Mouse (Mus musculus): ENCODE data around the gene Ly6g6d.
"Not testable (repeated sequence)": the region's sequence is repeated elsewhere in the genome, so short reads cannot be mapped to it uniquely, and the experiment has no call there.

Gene Ly6g6d

GRCm38 (mm10) chr17:35048149-35048931 lies 29.5 kb downstream of the Ly6g6d start:
- DNase-seq (ENCODE audit: low spot score): no peak

- no peak for DNase-seq (ENCODE audit: low spot score)
Observed at GRCm38 (mm10) chr17:35047688-35048087, 30.2 kb downstream of the Ly6g6d start.

DNA sequence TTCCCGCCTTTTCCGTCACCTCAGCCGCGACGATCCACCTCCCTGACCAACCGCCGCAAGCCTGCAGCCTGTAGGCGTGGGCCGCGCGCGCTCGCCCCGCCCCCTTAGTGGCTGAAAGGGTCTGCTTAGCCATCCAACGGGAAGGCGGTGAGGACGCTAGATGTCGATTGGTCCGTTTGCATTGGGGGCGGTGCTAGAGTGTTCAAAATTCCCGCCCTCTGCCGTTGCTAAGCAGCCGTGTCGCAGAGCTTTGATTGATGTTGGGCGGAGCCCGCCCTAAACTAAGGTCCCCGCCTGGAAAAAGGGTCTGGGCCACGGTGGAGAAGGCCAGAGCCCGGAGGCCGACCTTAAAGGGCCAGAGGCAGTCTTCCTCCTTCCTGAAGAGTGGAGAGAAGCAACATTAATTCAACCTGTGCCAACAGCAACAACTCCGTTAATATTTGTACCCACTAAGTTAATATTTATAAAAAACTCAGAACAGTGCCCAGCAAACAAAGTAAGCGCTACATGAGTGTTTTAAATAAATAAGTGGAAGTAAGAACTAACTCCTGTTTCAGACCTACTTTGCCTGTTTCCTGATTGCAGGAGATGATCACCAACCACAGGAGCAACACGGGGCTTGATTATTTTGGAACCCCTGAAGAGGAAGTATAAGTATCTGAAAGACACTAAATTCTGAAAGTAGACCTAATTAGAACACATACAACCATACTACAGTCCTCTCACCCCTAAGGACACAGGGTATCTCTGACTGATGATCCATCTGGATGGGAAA lies 31.0 kb downstream of the Ly6g6d start, which contains the start of gene Msh5:
TSS of gene Msh5 (minus strand) at position 65 of the 775 bp plus-strand sequence.
- peak; percentile 94 for DNase-seq (ENCODE audit: low spot score)

GRCm38 (mm10) chr17:35045807-35046680 lies 31.8 kb downstream of the Ly6g6d start:
- DNase-seq (ENCODE audit: low spot score): no peak

GRCm38 (mm10) chr17:35044904-35045806 lies 32.7 kb downstream of the Ly6g6d start:
- no peak for DNase-seq (ENCODE audit: low spot score)

DNA sequence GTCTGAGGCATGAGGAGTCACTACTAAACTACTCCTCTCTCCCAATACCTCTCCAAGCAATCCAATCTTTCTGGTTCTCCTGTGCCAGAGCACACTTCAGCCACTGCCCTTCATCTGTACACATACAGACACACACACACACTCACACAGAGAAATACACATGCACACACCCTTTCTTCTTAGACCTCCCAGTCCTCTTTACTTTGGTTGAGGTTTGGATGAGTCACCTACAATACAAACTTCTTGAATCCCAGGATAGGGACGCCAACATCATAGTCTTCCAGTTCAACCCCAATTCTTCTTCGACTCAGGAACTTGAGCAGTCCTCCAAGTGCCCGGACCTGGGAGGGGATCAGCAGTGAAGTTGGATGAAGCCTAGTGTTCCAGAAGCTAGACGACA lies 34.1 kb downstream of the Ly6g6d start:
- no peak for DNase-seq (ENCODE audit: low spot score)

DNA sequence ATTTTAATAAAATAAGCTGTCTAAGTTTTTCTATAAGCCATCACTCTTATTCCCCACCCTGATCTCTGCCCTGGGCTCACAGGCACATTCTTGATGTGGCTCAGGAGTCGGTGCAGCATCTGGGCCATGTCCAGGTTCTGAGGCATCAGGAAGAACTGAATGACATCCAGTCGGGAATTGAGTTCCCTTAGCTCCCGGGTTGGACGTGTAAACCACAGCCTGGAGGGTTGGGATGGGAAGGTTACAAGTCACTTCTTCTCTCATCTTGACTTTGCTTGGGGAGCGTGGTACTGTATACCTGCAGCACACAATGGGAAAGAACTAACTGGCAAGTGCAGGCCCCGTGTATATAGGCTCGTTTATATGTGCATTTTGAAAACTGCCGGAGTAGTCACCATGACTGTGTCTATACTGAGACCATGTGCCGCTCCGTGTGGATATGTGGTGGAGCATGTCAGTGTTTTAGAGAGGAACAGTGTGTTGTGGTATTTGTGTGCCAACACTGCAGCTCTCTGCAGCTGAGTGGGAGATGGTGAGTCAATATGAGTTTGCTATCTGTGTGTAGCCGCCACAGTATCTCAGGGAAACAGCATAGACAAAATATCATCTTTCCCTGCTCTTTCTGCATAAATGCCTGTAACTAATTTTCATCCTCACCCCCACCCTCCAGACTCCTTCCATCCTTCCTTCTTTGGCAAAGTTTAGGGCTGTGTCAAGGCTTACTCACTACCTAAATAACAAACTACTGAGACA lies 38.6 kb downstream of the Ly6g6d start:
- no peak for DNase-seq (ENCODE audit: low spot score)

DNA sequence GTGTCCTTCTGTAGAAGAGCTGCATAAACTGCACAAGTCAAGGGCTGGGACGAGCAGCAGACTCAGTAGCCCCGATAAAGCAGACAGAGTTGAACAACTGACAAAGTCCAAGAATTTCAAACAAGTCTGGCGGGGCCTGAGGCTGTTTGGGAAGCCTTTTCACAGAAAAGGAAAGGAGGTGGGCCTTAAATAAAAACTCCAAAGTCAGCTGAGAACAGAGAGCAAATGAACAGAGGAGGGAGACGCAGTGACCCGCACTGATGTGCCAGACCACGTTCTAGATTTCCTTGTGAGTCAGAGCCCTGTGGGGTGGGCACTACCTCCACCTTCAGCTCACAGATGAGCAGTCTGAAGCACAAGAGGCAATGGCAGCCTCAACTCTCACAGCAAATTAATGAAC lies 43.0 kb downstream of the Ly6g6d start:
- no peak for DNase-seq (ENCODE audit: low spot score)

- DNase-seq (ENCODE audit: low spot score): not testable (repeated sequence)
Observed at GRCm38 (mm10) chr17:35033703-35034102, 44.2 kb downstream of the Ly6g6d start.

DNA sequence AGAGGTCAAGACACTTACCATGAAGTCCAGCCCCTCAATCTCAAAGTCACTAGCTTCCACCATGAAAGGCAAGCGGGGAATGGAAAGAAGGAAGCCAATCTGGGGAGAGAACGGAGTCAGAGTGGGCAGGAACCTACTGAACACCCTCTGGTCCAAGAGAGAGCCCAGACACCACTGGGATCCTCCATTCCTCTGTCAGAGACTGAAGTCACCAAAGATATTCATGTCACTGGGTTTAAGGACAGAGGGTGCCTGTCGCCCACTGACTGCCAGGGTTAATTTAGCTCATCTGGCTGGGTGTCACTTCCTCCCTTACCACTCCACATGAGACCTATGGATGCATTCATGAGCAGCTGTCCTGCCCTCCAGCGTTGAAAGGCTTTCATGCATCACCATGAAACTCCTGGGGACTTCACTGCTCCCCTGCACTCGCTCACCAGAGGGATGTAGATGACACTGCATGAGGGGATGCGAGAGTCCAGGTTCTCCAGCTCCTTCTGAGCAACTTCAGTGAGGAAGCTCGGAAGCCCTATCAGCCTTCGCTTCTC lies 45.5 kb downstream of the Ly6g6d start:
- DNase-seq (ENCODE audit: low spot score): no peak

GRCm38 (mm10) chr17:35031880-35032279 lies 46.0 kb downstream of the Ly6g6d start:
- no peak for DNase-seq (ENCODE audit: low spot score)

- DNase-seq (ENCODE audit: low spot score): no peak
Observed at GRCm38 (mm10) chr17:35031272-35031671, 46.6 kb downstream of the Ly6g6d start.

- no peak for DNase-seq (ENCODE audit: low spot score)
Observed at GRCm38 (mm10) chr17:35029691-35030532, 48.0 kb downstream of the Ly6g6d start.

GRCm38 (mm10) chr17:35028315-35028714 lies 49.5 kb downstream of the Ly6g6d start:
- no peak for DNase-seq (ENCODE audit: low spot score)

DNA sequence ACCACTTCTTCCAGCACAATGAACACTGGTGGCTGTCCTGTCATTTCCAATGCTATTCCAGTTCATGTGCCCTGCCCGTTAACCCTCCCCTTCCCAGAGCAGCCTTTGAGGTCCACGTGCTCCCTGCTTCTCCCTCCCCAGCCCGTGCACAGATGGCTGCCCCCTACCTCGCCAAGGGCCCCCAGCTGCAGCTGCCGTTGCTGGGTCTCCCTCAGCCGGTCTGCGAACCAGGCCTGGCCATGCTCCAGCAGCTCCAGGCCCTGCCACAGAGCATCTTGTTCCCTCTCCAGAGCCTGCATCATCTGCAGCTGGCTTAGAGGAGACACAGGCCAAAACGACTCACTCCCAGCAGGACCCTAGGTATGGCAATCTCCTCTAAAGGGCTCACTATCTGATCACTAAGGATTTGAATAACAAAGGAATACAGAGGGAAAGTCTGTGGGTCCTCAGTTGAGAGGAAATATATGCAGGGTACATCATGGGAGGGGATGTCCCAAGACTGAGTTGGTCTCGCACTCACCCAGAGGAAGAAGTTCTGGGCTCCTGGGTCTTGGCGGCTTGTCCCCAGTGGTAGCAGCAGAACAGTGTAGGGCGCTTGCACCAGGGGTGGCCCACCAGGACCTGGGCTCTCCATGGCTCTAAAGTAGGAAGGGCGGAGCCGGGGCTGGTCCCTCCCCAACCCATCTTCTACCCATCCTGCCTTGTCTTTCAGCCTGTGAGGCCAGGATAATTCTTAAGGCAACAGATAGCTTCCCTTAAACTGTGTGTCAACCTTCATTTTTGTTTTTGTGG lies 50.4 kb downstream of the Ly6g6d start, which contains the start of gene Sapcd1:
TSS of gene Sapcd1 (minus strand) at position 740 of the 792 bp plus-strand sequence.
- DNase-seq (ENCODE audit: low spot score): no peak

DNA sequence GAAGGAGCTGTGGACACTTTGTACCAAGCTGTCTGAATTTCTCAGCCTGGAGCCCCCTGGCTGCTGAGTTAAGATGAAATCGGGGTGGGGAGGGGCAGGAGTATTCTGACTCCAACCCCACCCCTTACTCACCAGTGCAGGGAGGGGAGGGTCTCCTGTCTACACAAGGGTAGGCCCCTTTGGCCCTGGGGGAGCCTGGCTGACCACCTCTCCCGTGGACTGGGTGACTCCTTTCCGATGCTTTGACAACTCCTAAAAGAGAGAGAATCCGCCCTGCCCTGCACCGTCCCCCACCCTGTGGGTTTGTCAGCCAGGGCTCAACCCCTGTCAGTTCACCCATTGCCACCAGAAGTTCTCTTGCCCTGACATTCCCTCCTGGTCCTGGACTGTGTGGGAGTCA lies 51.7 kb downstream of the Ly6g6d start:
- no peak for DNase-seq (ENCODE audit: low spot score)

- DNase-seq (ENCODE audit: low spot score): no peak
Observed at GRCm38 (mm10) chr17:35024691-35025488, 53.0 kb downstream of the Ly6g6d start.
